Mouse (Mus musculus): ENCODE measurements around the gene Treml2. TPM values are rescaled to one million over a fixed set of nuclear protein-coding genes. Genes with fewer than 3 reads are reported as not detected.
A peak's percentile ranks its signal among the peaks of the same experiment; 100 is the strongest.

Gene Treml2
- polyA plus RNA-seq, 2 experiments, result 0.79 TPM; not detected in 1

DNA sequence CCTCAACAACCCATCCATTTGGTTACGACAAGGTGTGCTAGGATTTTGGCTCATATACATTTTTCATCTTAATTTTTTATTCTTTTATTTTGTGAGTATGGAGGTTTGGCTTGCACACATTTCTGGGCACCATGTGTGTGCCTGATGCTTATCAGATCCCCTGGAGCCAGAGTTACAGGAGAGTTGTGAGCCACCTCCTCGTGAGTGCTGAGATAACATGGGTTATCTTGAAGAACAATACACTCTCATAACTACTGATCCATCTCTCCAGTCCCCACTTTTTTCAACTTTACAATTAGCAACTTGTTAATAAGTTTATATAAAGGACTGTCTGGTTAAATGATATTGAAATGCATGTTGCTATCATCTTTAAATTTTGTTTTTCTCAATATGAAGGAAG lies 22.0 kb downstream of the Treml2 start:
- no peak for TF ChIP-seq POLR2A (IDR thresholded peaks at IDR 0.05; ENCODE audit: borderline replicate concordance, extremely low read depth, insufficient read depth, insufficient read length)
- ATAC-seq (ENCODE audit: low FRiP score, low read depth) (no peak), DNase-seq (ENCODE audit: low spot score) (no peak)
- no peak overlapping the region for H3K4me2 ChIP-seq (replicated peaks; ENCODE audit: low read depth, low read length, severe bottlenecking)
- no peaks in the 10 kb centered on the region for H3K9me3 ChIP-seq (ENCODE audit: control insufficient read depth, low read length)
- no peaks in the 10 kb centered on the region for H3K27me3 ChIP-seq (ENCODE audit: control insufficient read depth, insufficient read depth, low read length)
- 83% methylated on average over 2 of the region's 2 CpGs for WGBS
- no peaks in the 10 kb centered on the region for H3K4me1 ChIP-seq (ENCODE audit: control insufficient read depth, insufficient read depth, low read length)
- H3K27ac ChIP-seq (replicated peaks; ENCODE audit: low read depth, low read length), result no peak overlapping the region
- H3K36me3 ChIP-seq (ENCODE audit: control insufficient read depth, insufficient read depth, low read length), result no peaks in the 10 kb centered on the region
- no peak overlapping the region for H3K4me3 ChIP-seq (replicated peaks; ENCODE audit: low read length)
- no peak overlapping the region for H3K9ac ChIP-seq (ENCODE audit: low read depth, low read length, severe bottlenecking)

DNA sequence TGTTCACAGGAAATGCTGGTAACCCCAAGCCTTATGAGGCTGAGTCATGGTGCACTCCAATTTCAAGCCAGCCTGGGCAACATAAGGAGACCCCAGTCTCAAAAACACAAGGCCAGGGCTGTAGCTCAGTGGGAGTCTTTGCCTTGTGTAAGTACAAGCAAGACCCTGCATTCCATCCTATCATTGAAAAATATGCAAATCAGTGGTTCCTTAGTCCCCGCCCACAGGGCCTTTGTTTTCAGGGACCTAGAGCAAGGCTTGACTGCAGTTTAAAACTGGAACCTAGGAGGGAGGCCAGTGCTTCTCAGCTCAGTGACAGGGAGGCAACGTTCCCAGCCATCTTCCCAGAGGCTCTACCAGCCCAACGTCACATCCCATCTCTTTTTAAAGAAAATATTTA lies 23.9 kb downstream of the Treml2 start:
- Histone ChIP-seq H3K9me3 (ENCODE audit: control insufficient read depth, low read length) (no peaks in the 10 kb centered on the region), H3K27me3 (ENCODE audit: control insufficient read depth, insufficient read depth, low read length) (no peaks in the 10 kb centered on the region), H3K9ac (ENCODE audit: low read depth, low read length, severe bottlenecking) (no peak overlapping the region), H3K4me2 (replicated peaks; ENCODE audit: low read depth, low read length, severe bottlenecking) (no peak overlapping the region), H3K36me3 (ENCODE audit: control insufficient read depth, insufficient read depth, low read length) (no peaks in the 10 kb centered on the region), H3K4me1 (ENCODE audit: control insufficient read depth, insufficient read depth, low read length) (no peaks in the 10 kb centered on the region), H3K4me3 (replicated peaks; ENCODE audit: low read length) (no peak overlapping the region), H3K27ac (replicated peaks; ENCODE audit: low read depth, low read length) (no peak overlapping the region)
- ATAC-seq (ENCODE audit: low FRiP score, low read depth) (no peak), DNase-seq (ENCODE audit: low spot score) (no peak)
- no peak for TF ChIP-seq POLR2A (IDR thresholded peaks at IDR 0.05; ENCODE audit: borderline replicate concordance, extremely low read depth, insufficient read depth, insufficient read length)
- 83% methylated on average over 3 of the region's 3 CpGs for WGBS

DNA sequence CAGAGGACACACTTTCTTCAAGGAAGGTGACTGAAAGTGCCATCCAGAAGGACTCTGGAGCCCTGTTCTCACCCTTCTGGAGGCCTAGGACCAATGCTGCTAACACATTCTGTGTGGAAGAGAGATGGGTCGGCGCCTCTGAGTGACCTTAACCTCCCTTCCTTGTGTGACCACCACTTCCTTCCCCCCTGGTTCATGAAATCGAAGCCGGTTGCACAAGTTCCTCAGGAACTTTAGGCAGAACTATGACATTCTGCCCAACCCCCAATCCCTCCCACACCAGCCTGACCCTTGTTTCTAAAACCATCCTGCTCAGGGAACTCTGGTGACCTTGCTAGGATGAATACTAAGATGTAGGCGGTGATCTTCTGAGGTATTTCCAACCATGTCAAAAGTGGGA lies 25.0 kb downstream of the Treml2 start:
- Histone ChIP-seq H3K9me3 (ENCODE audit: control insufficient read depth, low read length) (no peaks in the 10 kb centered on the region), H3K9ac (ENCODE audit: low read depth, low read length, severe bottlenecking) (no peak overlapping the region), H3K27ac (replicated peaks; ENCODE audit: low read depth, low read length) (no peak overlapping the region), H3K4me2 (replicated peaks; ENCODE audit: low read depth, low read length, severe bottlenecking) (no peak overlapping the region), H3K4me3 (replicated peaks; ENCODE audit: low read length) (no peak overlapping the region), H3K4me1 (ENCODE audit: control insufficient read depth, insufficient read depth, low read length) (no peaks in the 10 kb centered on the region), H3K27me3 (ENCODE audit: control insufficient read depth, insufficient read depth, low read length) (no peaks in the 10 kb centered on the region), H3K36me3 (ENCODE audit: control insufficient read depth, insufficient read depth, low read length) (no peaks in the 10 kb centered on the region)
- no peak for ATAC-seq (ENCODE audit: low FRiP score, low read depth)
- WGBS, result 97% methylated on average over 5 of the region's 5 CpGs
- no peak for DNase-seq (ENCODE audit: low spot score)
- no peak for TF ChIP-seq POLR2A (IDR thresholded peaks at IDR 0.05; ENCODE audit: borderline replicate concordance, extremely low read depth, insufficient read depth, insufficient read length)

DNA sequence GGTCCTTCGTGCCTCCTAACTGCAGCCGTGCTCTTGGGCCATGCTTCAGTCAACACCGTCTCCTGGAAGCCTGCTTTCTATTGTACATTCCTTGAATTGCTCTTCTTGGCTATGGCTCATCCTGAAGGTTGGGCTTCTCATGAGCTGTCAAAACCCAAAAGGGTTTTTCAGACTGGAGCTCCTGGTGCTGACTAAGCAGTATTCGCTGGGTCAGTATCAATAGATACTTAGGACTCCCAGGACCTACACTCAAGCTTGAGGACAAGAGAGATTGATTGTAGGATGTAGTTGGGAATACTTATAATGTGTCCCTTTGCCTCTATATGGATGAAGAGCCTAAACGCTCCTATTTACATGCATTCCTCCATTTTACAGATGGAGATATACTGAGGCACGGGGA lies 25.8 kb downstream of the Treml2 start:
- Histone ChIP-seq H3K4me3 (replicated peaks; ENCODE audit: low read length) (no peak overlapping the region), H3K27ac (replicated peaks; ENCODE audit: low read depth, low read length) (no peak overlapping the region), H3K4me1 (ENCODE audit: control insufficient read depth, insufficient read depth, low read length) (no peaks in the 10 kb centered on the region), H3K4me2 (replicated peaks; ENCODE audit: low read depth, low read length, severe bottlenecking) (no peak overlapping the region), H3K9ac (ENCODE audit: low read depth, low read length, severe bottlenecking) (no peak overlapping the region), H3K9me3 (ENCODE audit: control insufficient read depth, low read length) (no peaks in the 10 kb centered on the region), H3K27me3 (ENCODE audit: control insufficient read depth, insufficient read depth, low read length) (no peaks in the 10 kb centered on the region), H3K36me3 (ENCODE audit: control insufficient read depth, insufficient read depth, low read length) (no peaks in the 10 kb centered on the region)
- TF ChIP-seq POLR2A (IDR thresholded peaks at IDR 0.05; ENCODE audit: borderline replicate concordance, extremely low read depth, insufficient read depth, insufficient read length), result no peak
- DNase-seq (ENCODE audit: low spot score), result no peak
- WGBS, result 88% methylated on average over 6 of the region's 6 CpGs
- ATAC-seq (ENCODE audit: low FRiP score, low read depth), result no peak

DNA sequence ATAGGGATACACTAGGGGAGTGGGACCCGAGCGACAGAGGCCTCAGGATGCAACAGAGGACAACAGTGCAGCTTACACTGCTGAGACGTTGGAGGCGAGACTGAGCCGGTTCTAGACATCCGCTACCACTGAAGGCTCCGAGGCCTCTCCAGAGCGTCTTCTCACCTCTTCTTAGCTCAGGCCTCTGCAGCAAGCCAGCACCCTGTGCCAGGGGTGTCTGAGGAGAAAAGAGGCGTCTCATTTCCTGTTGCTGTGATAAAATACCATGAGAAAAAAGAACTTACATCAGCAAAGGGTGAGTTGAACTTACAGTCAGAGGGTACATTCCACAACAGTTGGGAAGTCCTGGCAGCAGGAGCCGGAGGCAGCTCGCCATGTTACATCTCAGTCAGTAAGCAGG lies 26.3 kb downstream of the Treml2 start:
- no peaks in the 10 kb centered on the region for H3K4me1 ChIP-seq (ENCODE audit: control insufficient read depth, insufficient read depth, low read length)
- H3K27ac ChIP-seq (replicated peaks; ENCODE audit: low read depth, low read length), result no peak overlapping the region
- H3K27me3 ChIP-seq (ENCODE audit: control insufficient read depth, insufficient read depth, low read length), result no peaks in the 10 kb centered on the region
- no peaks in the 10 kb centered on the region for H3K36me3 ChIP-seq (ENCODE audit: control insufficient read depth, insufficient read depth, low read length)
- 76% methylated on average over 11 of the region's 11 CpGs for WGBS
- no peaks in the 10 kb centered on the region for H3K9me3 ChIP-seq (ENCODE audit: control insufficient read depth, low read length)
- H3K9ac ChIP-seq (ENCODE audit: low read depth, low read length, severe bottlenecking), result no peak overlapping the region
- H3K4me3 ChIP-seq (replicated peaks; ENCODE audit: low read length), result no peak overlapping the region
- TF ChIP-seq POLR2A (IDR thresholded peaks at IDR 0.05; ENCODE audit: borderline replicate concordance, extremely low read depth, insufficient read depth, insufficient read length), result no peak
- ATAC-seq (ENCODE audit: low FRiP score, low read depth) (no peak), DNase-seq (ENCODE audit: low spot score) (no peak)
- H3K4me2 ChIP-seq (replicated peaks; ENCODE audit: low read depth, low read length, severe bottlenecking), result no peak overlapping the region

DNA sequence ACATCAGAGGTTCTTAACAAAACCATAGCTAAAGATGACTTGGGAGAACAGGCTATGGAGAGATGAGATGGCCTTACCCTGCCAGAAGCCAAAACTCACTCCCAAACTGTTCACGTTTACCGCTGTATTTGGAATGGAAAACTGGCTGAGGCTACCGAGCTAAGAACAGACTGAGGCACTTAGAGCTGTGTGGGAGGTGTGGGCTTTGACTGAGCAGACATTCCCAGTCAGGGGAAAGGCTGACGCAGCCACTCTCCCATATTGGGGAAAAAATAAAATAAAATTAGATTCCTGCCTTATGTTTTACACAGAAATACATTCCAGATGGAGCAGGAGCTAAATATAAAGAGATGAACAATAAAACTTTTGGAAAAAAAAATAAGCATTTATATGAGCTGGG lies 27.4 kb downstream of the Treml2 start:
- Histone ChIP-seq H3K27me3 (ENCODE audit: control insufficient read depth, insufficient read depth, low read length) (no peaks in the 10 kb centered on the region), H3K9me3 (ENCODE audit: control insufficient read depth, low read length) (no peaks in the 10 kb centered on the region), H3K4me3 (replicated peaks; ENCODE audit: low read length) (no peak overlapping the region), H3K4me2 (replicated peaks; ENCODE audit: low read depth, low read length, severe bottlenecking) (no peak overlapping the region), H3K9ac (ENCODE audit: low read depth, low read length, severe bottlenecking) (no peak overlapping the region), H3K4me1 (ENCODE audit: control insufficient read depth, insufficient read depth, low read length) (no peaks in the 10 kb centered on the region), H3K36me3 (ENCODE audit: control insufficient read depth, insufficient read depth, low read length) (no peaks in the 10 kb centered on the region), H3K27ac (replicated peaks; ENCODE audit: low read depth, low read length) (peak overlapping the region; percentile 65)
- WGBS, result 52% methylated on average over 4 of the region's 4 CpGs
- TF ChIP-seq POLR2A (IDR thresholded peaks at IDR 0.05; ENCODE audit: borderline replicate concordance, extremely low read depth, insufficient read depth, insufficient read length), result no peak
- DNase-seq (ENCODE audit: low spot score), result peak; percentile 65
- ATAC-seq (ENCODE audit: low FRiP score, low read depth), result peak; percentile 70

All from limb, embryonic 14.5 days (tissue).